Mouse (Mus musculus) megakaryocyte, embryonic 14.5 days (primary cell): ENCODE measurements at regions not wholly inside any gene's neighbourhood (a gene's known extent, or its start where the extent isn't known, plus 50 kb on each side); places are given as distances from the start of the nearest gene placed in this dataset.

Experiments
- FLI1 ChIP-seq: IDR thresholded peaks from 2 replicates; pipeline ENCODE4 v1.6.1; 2012; ENCODE audit warnings: low read length, inconsistent platforms, mixed read lengths
- GATA1 ChIP-seq: IDR thresholded peaks from 3 replicates; pipeline ENCODE4 v1.6.1; 2012; ENCODE audit warnings: mixed read lengths, low read length, inconsistent platforms, borderline replicate concordance

DNA sequence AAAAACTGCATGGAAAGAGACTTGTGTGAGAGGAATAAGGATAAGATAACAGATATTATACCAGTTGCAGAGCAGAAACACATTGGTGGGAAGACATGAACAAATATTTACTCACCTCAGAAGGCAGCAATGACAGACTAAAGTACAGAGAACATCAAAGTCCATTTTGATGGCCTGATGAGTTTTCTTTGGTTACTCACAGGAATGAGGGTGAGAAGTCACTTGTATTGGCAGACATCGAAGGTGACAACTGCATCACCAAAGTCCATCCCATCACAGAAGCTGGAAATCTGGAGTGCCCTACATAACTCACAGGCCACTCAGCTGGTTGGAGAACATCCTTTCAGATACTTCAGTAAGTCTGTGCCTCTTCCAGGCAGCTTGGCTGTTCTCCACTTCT, 60.1 kb upstream of the Gm765 start:
- TF ChIP-seq FLI1 (no peak), GATA1 (no peak)
